Mouse (Mus musculus): ENCODE measurements around the gene Fgl2. TPM values are rescaled to one million over a fixed set of nuclear protein-coding genes. Genes with fewer than 3 reads are reported as not detected.

Fgl2 gene
- polyA plus RNA-seq, 1 experiment: 2.5 TPM

- H3K27ac ChIP-seq (ENCODE audit: insufficient read depth, low read length): no peak overlapping the region
- TF ChIP-seq POLR2A (IDR thresholded peaks at IDR 0.05; ENCODE audit: low read depth, low read length) (no peak), CTCF (IDR thresholded peaks at IDR 0.05; ENCODE audit: borderline replicate concordance, insufficient read depth, low read length) (no peak)
- no peaks in the 10 kb centered on the region for H3K4me1 ChIP-seq (ENCODE audit: control insufficient read depth, insufficient read depth, low read length)
- H3K4me3 ChIP-seq (ENCODE audit: insufficient read depth, low read length): no peak overlapping the region
Measured at GRCm38 (mm10) chr5:21411261-21411666, 38.8 kb downstream of the Fgl2 start.

GRCm38 (mm10) chr5:21412056-21412455, 39.6 kb downstream of the Fgl2 start:
- no peak overlapping the region for H3K27ac ChIP-seq (ENCODE audit: insufficient read depth, low read length)
- no peaks in the 10 kb centered on the region for H3K4me1 ChIP-seq (ENCODE audit: control insufficient read depth, insufficient read depth, low read length)
- TF ChIP-seq CTCF (IDR thresholded peaks at IDR 0.05; ENCODE audit: borderline replicate concordance, insufficient read depth, low read length): no peak
- no peak for TF ChIP-seq POLR2A (IDR thresholded peaks at IDR 0.05; ENCODE audit: low read depth, low read length)
- H3K4me3 ChIP-seq (ENCODE audit: insufficient read depth, low read length): no peak overlapping the region

- TF ChIP-seq POLR2A (IDR thresholded peaks at IDR 0.05; ENCODE audit: low read depth, low read length) (no peak), CTCF (IDR thresholded peaks at IDR 0.05; ENCODE audit: borderline replicate concordance, insufficient read depth, low read length) (no peak)
- no peak overlapping the region for H3K27ac ChIP-seq (ENCODE audit: insufficient read depth, low read length)
Measured at GRCm38 (mm10) chr5:21413322-21413721, 40.9 kb downstream of the Fgl2 start.

GRCm38 (mm10) chr5:21414116-21414820, 41.8 kb downstream of the Fgl2 start:
- no peak for TF ChIP-seq POLR2A (IDR thresholded peaks at IDR 0.05; ENCODE audit: low read depth, low read length)
- no peak for TF ChIP-seq CTCF (IDR thresholded peaks at IDR 0.05; ENCODE audit: borderline replicate concordance, insufficient read depth, low read length)
- Histone ChIP-seq H3K4me3 (ENCODE audit: insufficient read depth, low read length) (no peak overlapping the region), H3K27ac (ENCODE audit: insufficient read depth, low read length) (no peak overlapping the region), H3K4me1 (ENCODE audit: control insufficient read depth, insufficient read depth, low read length) (no peaks in the 10 kb centered on the region)

More at GRCm38 (mm10) chr5:21413322-21413721, 40.9 kb downstream of the Fgl2 start:
- no peak overlapping the region for H3K4me3 ChIP-seq (ENCODE audit: insufficient read depth, low read length)
- no peaks in the 10 kb centered on the region for H3K4me1 ChIP-seq (ENCODE audit: control insufficient read depth, insufficient read depth, low read length)

- no peak overlapping the region for H3K4me3 ChIP-seq (ENCODE audit: insufficient read depth, low read length)
- no peak for TF ChIP-seq CTCF (IDR thresholded peaks at IDR 0.05; ENCODE audit: borderline replicate concordance, insufficient read depth, low read length)
- TF ChIP-seq POLR2A (IDR thresholded peaks at IDR 0.05; ENCODE audit: low read depth, low read length): no peak
- no peaks in the 10 kb centered on the region for H3K4me1 ChIP-seq (ENCODE audit: control insufficient read depth, insufficient read depth, low read length)
- no peak overlapping the region for H3K27ac ChIP-seq (ENCODE audit: insufficient read depth, low read length)
Measured at GRCm38 (mm10) chr5:21418613-21419012, 46.2 kb downstream of the Fgl2 start.

- TF ChIP-seq POLR2A (IDR thresholded peaks at IDR 0.05; ENCODE audit: low read depth, low read length) (no peak), CTCF (IDR thresholded peaks at IDR 0.05; ENCODE audit: borderline replicate concordance, insufficient read depth, low read length) (no peak)
- Histone ChIP-seq H3K4me3 (ENCODE audit: insufficient read depth, low read length) (no peak overlapping the region), H3K4me1 (ENCODE audit: control insufficient read depth, insufficient read depth, low read length) (no peaks in the 10 kb centered on the region), H3K27ac (ENCODE audit: insufficient read depth, low read length) (no peak overlapping the region)
Measured at GRCm38 (mm10) chr5:21420609-21421008, 48.2 kb downstream of the Fgl2 start.

- TF ChIP-seq POLR2A (IDR thresholded peaks at IDR 0.05; ENCODE audit: low read depth, low read length) (peak; percentile 47; the same call in 1 of the 2 replicates), CTCF (IDR thresholded peaks at IDR 0.05; ENCODE audit: borderline replicate concordance, insufficient read depth, low read length) (no peak)
- Histone ChIP-seq H3K27ac (ENCODE audit: insufficient read depth, low read length) (no peak within 1 kb of the TSS), H3K4me3 (ENCODE audit: insufficient read depth, low read length) (peak within 1 kb of the TSS; percentile 78), H3K4me1 (ENCODE audit: control insufficient read depth, insufficient read depth, low read length) (peaks cover 5% of the 10 kb centered on the region)
Measured at GRCm38 (mm10) chr5:21424614-21425602, 52.5 kb downstream of the Fgl2 start, which contains the start of the genes Ccdc146 and Fam185a. TSS of gene Ccdc146 (minus strand) at chr5:21424677. TSS of gene Fam185a (plus strand) at chr5:21424958.

- no peak for TF ChIP-seq POLR2A (IDR thresholded peaks at IDR 0.05; ENCODE audit: low read depth, low read length)
- TF ChIP-seq CTCF (IDR thresholded peaks at IDR 0.05; ENCODE audit: borderline replicate concordance, insufficient read depth, low read length): no peak
- H3K4me3 ChIP-seq (ENCODE audit: insufficient read depth, low read length): peak overlapping the region; percentile 78
- peaks cover 5% of the 10 kb centered on the region for H3K4me1 ChIP-seq (ENCODE audit: control insufficient read depth, insufficient read depth, low read length)
- no peak overlapping the region for H3K27ac ChIP-seq (ENCODE audit: insufficient read depth, low read length)
Measured at GRCm38 (mm10) chr5:21426666-21427065, 54.2 kb downstream of the Fgl2 start.

Other genes with a start within 250 kb of the Fgl2 start
- 4.6 and 5.1 TPM in 2 replicates for gene Gsap, start 186.4 kb upstream of the Fgl2 start, polyA plus RNA-seq (2011; ENCODE audit: insufficient read length, low read depth, missing spikeins)
- gene Ccdc146, start 52.0 kb downstream of the Fgl2 start, polyA plus RNA-seq (2011; ENCODE audit: insufficient read length, low read depth, missing spikeins): not detected in 2 replicates
- gene Fam185a, start 52.3 kb downstream of the Fgl2 start, polyA plus RNA-seq (2011; ENCODE audit: insufficient read length, low read depth, missing spikeins): 9.9 and 10.3 TPM in 2 replicates
- 187 and 323 TPM in 2 replicates for gene Lrrc17, start 170.9 kb downstream of the Fgl2 start, polyA plus RNA-seq (2011; ENCODE audit: insufficient read length, low read depth, missing spikeins)